Mouse (Mus musculus): ENCODE results near the gene Gm29797. TPM values are rescaled to one million over a fixed set of nuclear protein-coding genes. Genes with fewer than 3 reads are reported as not detected.

Gene Gm29797
- total RNA-seq (2014; rRNA removed) (not detected in 2 replicates), polyA plus RNA-seq (2015; fragmentation: Nextera tagmentation; extraction: Ambion mirVana) (not detected in 2 replicates)

- ATAC-seq (no peak), DNase-seq (no peak)
- Histone ChIP-seq H3K9me3 (ENCODE audit: low read length) (no peaks in the 10 kb centered on the region), H3K27me3 (ENCODE audit: insufficient read depth, low read length) (no peaks in the 10 kb centered on the region), H3K9ac (no peak within 1 kb of the TSS), H3K4me1 (ENCODE audit: insufficient read depth) (no peaks in the 10 kb centered on the region), H3K27ac (ENCODE audit: low read depth, low read length) (no peak within 1 kb of the TSS), H3K4me3 (ENCODE audit: low read depth, low read length) (no peak within 1 kb of the TSS), H3K36me3 (ENCODE audit: insufficient read depth) (peaks cover 48% of the 10 kb centered on the region), H3K4me2 (ENCODE audit: low read depth) (no peak within 1 kb of the TSS)
- TF ChIP-seq CTCF (IDR thresholded peaks at IDR 0.05; ENCODE audit: low read depth) = no peak
- WGBS = 67% methylated on average over 3 of the region's 3 CpGs
Measured at GRCm38 (mm10) chr2:181656734-181657133, at the start of gene Gm29797. Gene Gm29797 (plus strand): TSS chr2:181657034.

- Histone ChIP-seq H3K27ac (ENCODE audit: low read depth, low read length) (no peak overlapping the region), H3K36me3 (ENCODE audit: insufficient read depth) (peaks cover 40% of the 10 kb centered on the region), H3K9ac (no peak overlapping the region), H3K4me3 (ENCODE audit: low read depth, low read length) (no peak overlapping the region), H3K4me1 (ENCODE audit: insufficient read depth) (no peaks in the 10 kb centered on the region), H3K27me3 (ENCODE audit: insufficient read depth, low read length) (no peaks in the 10 kb centered on the region), H3K4me2 (ENCODE audit: low read depth) (no peak overlapping the region), H3K9me3 (ENCODE audit: low read length) (no peaks in the 10 kb centered on the region)
- ATAC-seq = no peak
- TF ChIP-seq CTCF (IDR thresholded peaks at IDR 0.05; ENCODE audit: low read depth) = no peak
- no peak for DNase-seq
- WGBS = 92% methylated on average over 5 of the region's 5 CpGs
Measured at GRCm38 (mm10) chr2:181618761-181619495, 37.9 kb upstream of the Gm29797 start.

- peaks cover 39% of the 10 kb centered on the region for H3K36me3 ChIP-seq (ENCODE audit: insufficient read depth)
- no peaks in the 10 kb centered on the region for H3K27me3 ChIP-seq (ENCODE audit: insufficient read depth, low read length)
- no peak overlapping the region for H3K4me2 ChIP-seq (ENCODE audit: low read depth)
Measured at GRCm38 (mm10) chr2:181623401-181623800, 33.4 kb upstream of the Gm29797 start.

GRCm38 (mm10) chr2:181628471-181628870 is 28.4 kb upstream of the Gm29797 start:
- DNase-seq (no peak), ATAC-seq (no peak)
- peaks cover 35% of the 10 kb centered on the region for H3K36me3 ChIP-seq (ENCODE audit: insufficient read depth)
- H3K9me3 ChIP-seq (ENCODE audit: low read length) = no peaks in the 10 kb centered on the region
- no peak overlapping the region for H3K4me3 ChIP-seq (ENCODE audit: low read depth, low read length)
- TF ChIP-seq CTCF (IDR thresholded peaks at IDR 0.05; ENCODE audit: low read depth) = no peak
- no peaks in the 10 kb centered on the region for H3K27me3 ChIP-seq (ENCODE audit: insufficient read depth, low read length)
- H3K9ac ChIP-seq = no peak overlapping the region
- no peak overlapping the region for H3K27ac ChIP-seq (ENCODE audit: low read depth, low read length)
- no peak overlapping the region for H3K4me2 ChIP-seq (ENCODE audit: low read depth)
- H3K4me1 ChIP-seq (ENCODE audit: insufficient read depth) = no peaks in the 10 kb centered on the region

More at GRCm38 (mm10) chr2:181623401-181623800, 33.4 kb upstream of the Gm29797 start:
- 0 out of 2 replicates have a peak, but pooled peaks have one; percentile 32 for ATAC-seq
- no peaks in the 10 kb centered on the region for H3K4me1 ChIP-seq (ENCODE audit: insufficient read depth)
- H3K9me3 ChIP-seq (ENCODE audit: low read length) = no peaks in the 10 kb centered on the region
- no peak overlapping the region for H3K9ac ChIP-seq
- peak; percentile 17 for DNase-seq
- H3K27ac ChIP-seq (ENCODE audit: low read depth, low read length) = no peak overlapping the region
- H3K4me3 ChIP-seq (ENCODE audit: low read depth, low read length) = no peak overlapping the region
- peak; percentile 62 for TF ChIP-seq CTCF (IDR thresholded peaks at IDR 0.05; ENCODE audit: low read depth)

GRCm38 (mm10) chr2:181632624-181633023 is 24.2 kb upstream of the Gm29797 start:
- H3K4me1 ChIP-seq (ENCODE audit: insufficient read depth) = no peaks in the 10 kb centered on the region
- H3K27ac ChIP-seq (ENCODE audit: low read depth, low read length) = no peak overlapping the region
- ATAC-seq (no peak), DNase-seq (no peak)
- no peak overlapping the region for H3K4me3 ChIP-seq (ENCODE audit: low read depth, low read length)
- peaks cover 58% of the 10 kb centered on the region for H3K36me3 ChIP-seq (ENCODE audit: insufficient read depth)
- no peaks in the 10 kb centered on the region for H3K27me3 ChIP-seq (ENCODE audit: insufficient read depth, low read length)
- H3K9ac ChIP-seq = no peak overlapping the region
- no peak for TF ChIP-seq CTCF (IDR thresholded peaks at IDR 0.05; ENCODE audit: low read depth)
- 88% methylated on average over 6 of the region's 6 CpGs for WGBS
- no peaks in the 10 kb centered on the region for H3K9me3 ChIP-seq (ENCODE audit: low read length)
- H3K4me2 ChIP-seq (ENCODE audit: low read depth) = no peak overlapping the region

- no peak for TF ChIP-seq CTCF (IDR thresholded peaks at IDR 0.05; ENCODE audit: low read depth)
- Histone ChIP-seq H3K27ac (ENCODE audit: low read depth, low read length) (no peak overlapping the region), H3K4me1 (ENCODE audit: insufficient read depth) (no peaks in the 10 kb centered on the region), H3K4me2 (ENCODE audit: low read depth) (no peak overlapping the region), H3K27me3 (ENCODE audit: insufficient read depth, low read length) (no peaks in the 10 kb centered on the region), H3K9me3 (ENCODE audit: low read length) (no peaks in the 10 kb centered on the region), H3K36me3 (ENCODE audit: insufficient read depth) (peaks cover 71% of the 10 kb centered on the region), H3K4me3 (ENCODE audit: low read depth, low read length) (no peak overlapping the region), H3K9ac (no peak overlapping the region)
- ATAC-seq = no peak
- no peak for DNase-seq
- WGBS = 96% methylated on average over 3 of the region's 3 CpGs
Measured at GRCm38 (mm10) chr2:181635865-181636264, 21.0 kb upstream of the Gm29797 start.

- H3K27me3 ChIP-seq (ENCODE audit: insufficient read depth, low read length) = no peaks in the 10 kb centered on the region
- no peak overlapping the region for H3K4me3 ChIP-seq (ENCODE audit: low read depth, low read length)
- H3K4me2 ChIP-seq (ENCODE audit: low read depth) = no peak overlapping the region
- ATAC-seq (peak; percentile 23; the same call in 1 of the 2 replicates), DNase-seq (peak; percentile 49)
- H3K4me1 ChIP-seq (ENCODE audit: insufficient read depth) = no peaks in the 10 kb centered on the region
- peaks cover 82% of the 10 kb centered on the region for H3K36me3 ChIP-seq (ENCODE audit: insufficient read depth)
- TF ChIP-seq CTCF (IDR thresholded peaks at IDR 0.05; ENCODE audit: low read depth) = peak; percentile 73
- no peak overlapping the region for H3K9ac ChIP-seq
- WGBS = 91% methylated on average over 2 of the region's 2 CpGs
- no peak overlapping the region for H3K27ac ChIP-seq (ENCODE audit: low read depth, low read length)
- no peaks in the 10 kb centered on the region for H3K9me3 ChIP-seq (ENCODE audit: low read length)
Measured at GRCm38 (mm10) chr2:181644361-181644760, 12.5 kb upstream of the Gm29797 start.
